Mouse (Mus musculus) cortical plate, adult 2 months (tissue): ENCODE measurements at regions not wholly inside any gene's neighbourhood (a gene's known extent, or its start where the extent isn't known, plus 50 kb on each side); places are given as distances from the start of the nearest gene placed in this dataset.

Experiments
- H3K27ac ChIP-seq: fragments of 200-500 bp; 2 replicates; pipeline ENCODE4 v1.5.1; 2012; ENCODE audit warnings: low read length, control low read depth, inconsistent platforms; ENCODE audit not compliant: insufficient read depth
- H3K4me1 ChIP-seq: fragments of 200-500 bp; 2 replicates; pipeline ENCODE4 v1.6.1; 2011; ENCODE audit warnings: low read length; ENCODE audit not compliant: control insufficient read depth, insufficient read depth
- H3K4me3 ChIP-seq: fragments of 200-500 bp; 2 replicates; pipeline ENCODE4 v1.5.1; 2011; ENCODE audit warnings: mild to moderate bottlenecking, low read length, control low read depth; ENCODE audit not compliant: insufficient read depth
- CTCF ChIP-seq: fragments of 200-500 bp; IDR thresholded peaks from 2 replicates; pipeline ENCODE4 v1.5.1; 2011; ENCODE audit warnings: mild to moderate bottlenecking, control low read depth, low read length; ENCODE audit not compliant: insufficient read depth; ENCODE audit errors: extremely low read depth
- POLR2A ChIP-seq: fragments of 200-500 bp; IDR thresholded peaks from 2 replicates; pipeline ENCODE4 v1.6.1; 2011; ENCODE audit warnings: mild to moderate bottlenecking, low read length, control low read depth; ENCODE audit not compliant: insufficient read depth; ENCODE audit errors: extremely low read depth

GRCm38 (mm10) chr2:72849441-72850192, 130.6 kb downstream of the Sp3 start:
- Histone ChIP-seq H3K4me1 (no peaks in the 10 kb centered on the region), H3K4me3 (no peak overlapping the region), H3K27ac (no peak overlapping the region)
- TF ChIP-seq CTCF, result no peak
- TF ChIP-seq POLR2A, result no peak

GRCm38 (mm10) chr2:72852509-72852908, 127.7 kb downstream of the Sp3 start:
- no peaks in the 10 kb centered on the region for H3K4me1 ChIP-seq
- TF ChIP-seq POLR2A, result no peak
- no peak for TF ChIP-seq CTCF
- no peak overlapping the region for H3K4me3 ChIP-seq
- no peak overlapping the region for H3K27ac ChIP-seq

GRCm38 (mm10) chr2:72855276-72855970, 124.8 kb downstream of the Sp3 start:
- H3K4me3 ChIP-seq, result no peak overlapping the region
- no peak overlapping the region for H3K27ac ChIP-seq
- TF ChIP-seq CTCF (no peak), POLR2A (no peak)
- no peaks in the 10 kb centered on the region for H3K4me1 ChIP-seq

- Histone ChIP-seq H3K4me3 (no peak overlapping the region), H3K4me1 (no peaks in the 10 kb centered on the region)
- TF ChIP-seq POLR2A (no peak), CTCF (no peak)
Observed at GRCm38 (mm10) chr2:72855971-72856755, 124.1 kb downstream of the Sp3 start.

GRCm38 (mm10) chr2:72857377-72857776, 122.9 kb downstream of the Sp3 start:
- no peaks in the 10 kb centered on the region for H3K4me1 ChIP-seq
- no peak overlapping the region for H3K27ac ChIP-seq
- TF ChIP-seq CTCF (no peak), POLR2A (no peak)
- H3K4me3 ChIP-seq, result no peak overlapping the region

More at GRCm38 (mm10) chr2:72855971-72856755, 124.1 kb downstream of the Sp3 start:
- no peak overlapping the region for H3K27ac ChIP-seq

GRCm38 (mm10) chr2:72865462-72866365, 114.5 kb downstream of the Sp3 start:
- TF ChIP-seq POLR2A (no peak), CTCF (no peak)
- H3K27ac ChIP-seq, result no peak overlapping the region
- H3K4me1 ChIP-seq, result no peaks in the 10 kb centered on the region
- H3K4me3 ChIP-seq, result no peak overlapping the region

GRCm38 (mm10) chr2:72866366-72866688, 113.9 kb downstream of the Sp3 start:
- TF ChIP-seq POLR2A (no peak), CTCF (no peak)
- no peak overlapping the region for H3K27ac ChIP-seq
- H3K4me3 ChIP-seq, result no peak overlapping the region
- no peaks in the 10 kb centered on the region for H3K4me1 ChIP-seq

- TF ChIP-seq POLR2A (no peak), CTCF (no peak)
- no peaks in the 10 kb centered on the region for H3K4me1 ChIP-seq
- no peak overlapping the region for H3K27ac ChIP-seq
- no peak overlapping the region for H3K4me3 ChIP-seq
Observed at GRCm38 (mm10) chr2:72868173-72868572, 112.1 kb downstream of the Sp3 start.

- TF ChIP-seq CTCF (no peak), POLR2A (no peak)
- H3K4me3 ChIP-seq, result no peak overlapping the region
- H3K27ac ChIP-seq, result no peak overlapping the region
- no peaks in the 10 kb centered on the region for H3K4me1 ChIP-seq
Observed at GRCm38 (mm10) chr2:72871836-72872235, 108.4 kb downstream of the Sp3 start.
